Mouse (Mus musculus) forebrain, postnatal 0 days (tissue): ENCODE measurements around the gene Ube2g2. TPM values are rescaled to one million over a fixed set of nuclear protein-coding genes. Genes with fewer than 3 reads are reported as not detected.
A peak's percentile ranks its signal among the peaks of the same experiment; 100 is the strongest.

ENCODE experiments used
- ATAC-seq: fragments of 200-750 bp; cut with Nextera tagmentation; 2 replicates; pipeline ENCODE4 v1.8.0; 2017; ENCODE audit warnings: mild to moderate bottlenecking, moderate library complexity
- DNase-seq: peaks from one replicate; pipeline ENCODE4 v3.0.0-alpha.2; 2015
- H3K27ac ChIP-seq: fragments of 300-500 bp; sonication (generic); 2 replicates; pipeline ENCODE4 v1.5.1; 2014; ENCODE audit warnings: low read depth, mild to moderate bottlenecking, antibody characterized with exemption, low read length, moderate library complexity, mixed read lengths
- H3K27me3 ChIP-seq: fragments of 300-500 bp; sonication (generic); 2 replicates; pipeline ENCODE4 v1.6.1; 2014; ENCODE audit warnings: mild to moderate bottlenecking, low read length, mixed read lengths; ENCODE audit not compliant: insufficient read depth
- H3K36me3 ChIP-seq: fragments of 300-500 bp; sonication (generic); 2 replicates; pipeline ENCODE4 v1.6.1; 2014; ENCODE audit warnings: mild to moderate bottlenecking, moderate library complexity; ENCODE audit not compliant: insufficient read depth
- H3K4me1 ChIP-seq: fragments of 300-500 bp; sonication (generic); 2 replicates; pipeline ENCODE4 v1.6.1; 2014; ENCODE audit warnings: antibody characterized with exemption; ENCODE audit not compliant: insufficient read depth
- H3K4me2 ChIP-seq: fragments of 300-500 bp; sonication (generic); 2 replicates; pipeline ENCODE4 v1.6.1; 2014; ENCODE audit warnings: low read depth, mild to moderate bottlenecking, moderate library complexity
- H3K4me3 ChIP-seq: fragments of 300-500 bp; sonication (generic); 2 replicates; pipeline ENCODE4 v1.5.1; 2014; ENCODE audit warnings: low read depth, low read length, mixed read lengths
- H3K9ac ChIP-seq: fragments of 300-500 bp; sonication (generic); 2 replicates; pipeline ENCODE4 v1.6.1; 2014; ENCODE audit warnings: mild to moderate bottlenecking
- H3K9me3 ChIP-seq: fragments of 300-500 bp; sonication (generic); 2 replicates; pipeline ENCODE4 v1.6.1; 2016; ENCODE audit warnings: low read length
- CTCF ChIP-seq: sonication (generic); IDR thresholded peaks from 2 replicates; pipeline ENCODE4 v1.5.1; 2016; ENCODE audit warnings: antibody characterized with exemption, control low read depth, low read depth
- whole genome bisulfite sequencing: fragments of 180-500 bp; shearing (Covaris S2); extraction: QIAGEN DNeasy Blood & Tissue Kit; methylation state at CpG from one replicate; pipeline ENCODE4 v1.1.7; 2014; 5-methylcytosine and 5-hydroxymethylcytosine counted together
- polyA plus RNA-seq: library from polyadenylated mRNA; unstranded; fragments of >200 nt; fragmentation: Nextera tagmentation; extraction: Ambion mirVana; gene quantifications from 2 replicates; pipeline ENCODE4 v1.2.1, GENCODE M21; 2015
- total RNA-seq: library from RNA; depleted of rRNA; stranded (reverse); fragments of >200 nt; gene quantifications from 2 replicates; pipeline ENCODE4 v1.2.3, GENCODE M21; 2014

Ube2g2 gene
- total and polyA plus RNA-seq, 2 experiments from 2014 or later, result 45.3 to 74.9 TPM

DNA sequence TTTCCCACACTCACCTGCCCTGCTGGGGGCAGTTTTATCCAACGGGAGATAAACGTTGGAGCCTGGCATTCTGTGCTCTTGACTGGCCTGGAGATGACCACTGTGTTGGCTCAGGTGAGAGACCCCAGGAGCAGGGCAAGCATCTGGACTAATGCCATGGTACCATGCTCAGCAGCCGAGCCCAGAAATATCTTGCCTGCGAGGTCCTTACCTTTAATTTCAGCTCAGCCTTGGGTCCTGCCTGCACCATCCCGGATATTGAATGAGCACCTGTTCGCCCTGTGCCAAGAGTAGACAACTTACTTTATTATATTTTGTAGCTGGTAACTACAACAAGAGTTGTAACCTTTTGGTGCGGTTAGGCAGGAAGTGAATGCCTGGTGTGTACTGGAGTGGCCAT lies 15.2 kb upstream of the Ube2g2 start:
- Histone ChIP-seq H3K4me1 (peaks cover 8% of the 10 kb centered on the region; the same call in 1 of the 2 replicates), H3K27ac (peak overlapping the region; percentile 96), H3K9ac (peak overlapping the region; percentile 81), H3K36me3 (peaks cover 16% of the 10 kb centered on the region), H3K4me2 (peak overlapping the region; percentile 87), H3K27me3 (no peaks in the 10 kb centered on the region), H3K9me3 (no peaks in the 10 kb centered on the region), H3K4me3 (peak overlapping the region; percentile 55)
- DNase-seq (no peak), ATAC-seq (no peak)
- WGBS, result 42% methylated on average over 7 of the region's 7 CpGs
- 0 out of 2 replicates have a peak, but pooled peaks have one; percentile 0 for TF ChIP-seq CTCF

DNA sequence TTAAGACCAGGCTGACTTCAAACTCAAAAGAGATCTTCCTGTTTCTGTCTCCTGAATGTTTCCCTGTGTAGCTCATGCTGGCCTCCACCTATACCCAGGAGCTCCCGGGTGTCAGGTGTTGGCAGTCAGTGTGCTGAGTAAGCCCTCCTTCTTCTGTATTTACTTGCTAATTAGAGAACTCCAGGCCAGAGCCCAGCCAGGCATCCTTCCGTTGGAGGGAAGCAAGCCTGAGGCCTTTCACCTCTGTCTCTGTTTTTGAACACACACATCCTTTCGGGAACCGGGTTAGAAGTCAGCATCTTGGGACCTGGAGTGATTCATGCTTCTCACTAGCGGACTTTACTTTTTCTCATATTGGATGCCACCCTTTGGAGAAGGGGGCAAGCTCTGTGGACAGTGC lies 14.6 kb upstream of the Ube2g2 start:
- no peak overlapping the region for H3K27ac ChIP-seq
- WGBS, result 62% methylated on average over 5 of the region's 5 CpGs
- no peak overlapping the region for H3K9ac ChIP-seq
- peak overlapping the region; percentile 55; the same call in 1 of the 2 replicates for H3K4me3 ChIP-seq
- no peaks in the 10 kb centered on the region for H3K9me3 ChIP-seq
- H3K4me1 ChIP-seq, result peaks cover 8% of the 10 kb centered on the region; the same call in 1 of the 2 replicates
- peak overlapping the region; percentile 87 for H3K4me2 ChIP-seq
- no peak for TF ChIP-seq CTCF
- H3K27me3 ChIP-seq, result no peaks in the 10 kb centered on the region
- DNase-seq (no peak), ATAC-seq (no peak)
- H3K36me3 ChIP-seq, result peaks cover 18% of the 10 kb centered on the region

DNA sequence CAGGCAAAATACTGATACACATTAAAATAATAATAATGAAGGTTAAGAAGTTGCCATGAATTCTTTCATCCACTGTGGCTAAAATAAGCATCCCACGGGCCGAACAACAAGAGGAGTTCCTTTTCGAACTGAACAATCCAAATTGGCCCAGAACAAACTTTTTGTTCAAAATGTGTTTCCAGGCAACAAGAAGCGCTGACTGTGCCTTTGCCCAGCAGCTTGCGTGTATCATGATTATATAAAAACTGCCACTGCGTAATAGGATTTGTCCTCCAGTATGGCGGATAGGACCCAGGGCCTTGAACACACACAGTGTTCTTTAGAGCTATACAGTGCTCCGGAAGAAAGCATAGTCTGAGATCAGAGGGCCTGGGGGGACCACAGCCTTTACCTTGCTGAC lies 13.5 kb upstream of the Ube2g2 start:
- no peak overlapping the region for H3K27ac ChIP-seq
- no peak for DNase-seq
- no peak overlapping the region for H3K4me2 ChIP-seq
- WGBS, result 80% methylated on average over 8 of the region's 8 CpGs
- no peak overlapping the region for H3K4me3 ChIP-seq
- peaks cover 8% of the 10 kb centered on the region; the same call in 1 of the 2 replicates for H3K4me1 ChIP-seq
- H3K36me3 ChIP-seq, result peaks cover 27% of the 10 kb centered on the region
- no peak overlapping the region for H3K9ac ChIP-seq
- no peaks in the 10 kb centered on the region for H3K9me3 ChIP-seq
- TF ChIP-seq CTCF, result no peak
- no peaks in the 10 kb centered on the region for H3K27me3 ChIP-seq
- ATAC-seq, result no peak

DNA sequence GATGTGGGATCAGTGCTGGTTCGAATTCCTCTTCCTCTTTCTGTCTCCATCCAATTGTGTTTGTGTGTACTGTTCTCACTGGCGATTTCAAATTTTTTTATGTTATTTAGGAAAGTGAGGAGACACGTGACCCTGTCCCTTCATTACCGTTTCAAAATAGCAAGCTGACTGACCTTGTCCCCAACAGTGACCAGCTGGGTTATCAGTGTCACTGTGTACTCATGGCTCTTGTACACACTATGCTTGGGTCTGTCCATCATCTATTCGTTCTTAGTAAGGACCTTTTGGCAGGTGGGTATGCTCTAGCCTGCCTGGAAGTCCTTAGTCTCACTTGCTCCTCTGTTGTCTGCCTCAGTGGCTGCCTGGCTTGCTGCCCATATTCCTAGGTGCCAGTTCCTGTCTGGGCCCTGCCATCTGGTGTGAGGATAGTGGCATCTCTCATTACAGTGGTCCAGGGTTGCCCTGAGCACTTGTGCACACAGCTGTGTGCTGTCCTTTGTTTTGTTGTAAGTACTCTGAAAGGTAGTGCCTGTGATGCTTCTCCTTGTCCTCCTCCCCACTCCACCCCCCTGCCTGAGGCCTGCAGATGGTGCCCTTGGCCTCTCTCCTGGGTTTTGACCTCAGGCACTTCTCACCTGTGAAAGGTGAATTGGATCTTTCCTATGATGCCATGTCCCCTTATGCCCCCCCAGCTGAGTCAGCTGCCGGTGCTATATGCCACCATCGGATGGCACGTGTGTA lies 11.7 kb upstream of the Ube2g2 start:
- Histone ChIP-seq H3K9ac (no peak overlapping the region), H3K9me3 (no peaks in the 10 kb centered on the region), H3K27ac (no peak overlapping the region), H3K36me3 (peaks cover 42% of the 10 kb centered on the region), H3K4me2 (no peak overlapping the region), H3K4me1 (peaks cover 8% of the 10 kb centered on the region; the same call in 1 of the 2 replicates), H3K4me3 (no peak overlapping the region), H3K27me3 (no peaks in the 10 kb centered on the region)
- no peak for TF ChIP-seq CTCF
- ATAC-seq (no peak), DNase-seq (no peak)
- WGBS, result 85% methylated on average over 8 of the region's 8 CpGs

DNA sequence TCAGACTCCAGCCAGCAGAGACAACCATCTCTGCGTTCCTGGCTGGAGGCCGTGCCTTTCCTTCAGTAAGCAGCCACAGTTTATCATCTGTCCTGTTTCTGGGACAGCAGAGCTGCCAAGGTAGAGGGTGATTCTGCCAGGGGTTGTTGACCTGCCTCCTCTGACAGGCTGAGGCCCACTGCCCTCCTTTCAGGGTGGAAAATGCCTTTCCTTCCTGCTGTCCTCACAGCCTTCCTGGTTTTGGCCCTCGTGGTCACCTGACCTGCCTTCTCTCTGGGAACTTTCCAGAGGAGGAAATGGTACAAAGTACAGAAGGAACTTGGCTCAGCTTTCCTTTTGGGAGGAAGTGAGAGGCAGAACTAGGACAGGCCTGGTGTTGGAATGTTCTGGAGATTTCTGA lies 8.7 kb upstream of the Ube2g2 start:
- H3K27ac ChIP-seq, result no peak overlapping the region; the same call in 1 of the 2 replicates
- ATAC-seq (no peak), DNase-seq (no peak)
- H3K4me3 ChIP-seq, result no peak overlapping the region
- WGBS, result 90% methylated on average over 3 of the region's 3 CpGs
- no peak for TF ChIP-seq CTCF
- H3K9me3 ChIP-seq, result no peaks in the 10 kb centered on the region
- no peaks in the 10 kb centered on the region for H3K27me3 ChIP-seq
- H3K9ac ChIP-seq, result no peak overlapping the region
- H3K36me3 ChIP-seq, result peaks cover 70% of the 10 kb centered on the region
- no peak overlapping the region for H3K4me2 ChIP-seq
- H3K4me1 ChIP-seq, result no peaks in the 10 kb centered on the region

DNA sequence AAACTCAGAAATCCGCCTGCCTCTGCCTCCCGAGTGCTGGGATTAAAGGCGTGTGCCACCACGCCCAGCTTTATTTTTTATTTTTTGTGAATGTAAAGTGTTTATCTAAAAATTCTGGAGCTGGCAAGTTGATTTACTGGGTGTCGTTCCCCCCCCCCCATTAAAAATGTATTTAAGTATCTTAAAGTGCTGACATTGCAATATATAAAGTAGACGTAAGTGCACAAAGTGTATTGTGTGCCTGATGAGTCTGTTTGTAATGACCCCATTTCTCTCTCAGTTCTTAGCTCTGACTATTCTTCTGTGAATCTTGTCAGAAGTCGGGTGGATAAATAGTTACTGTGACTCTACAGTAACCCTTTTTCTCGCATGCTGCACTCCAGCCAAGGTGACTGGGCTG lies 6.4 kb upstream of the Ube2g2 start:
- WGBS, result 94% methylated on average over 8 of the region's 8 CpGs
- Histone ChIP-seq H3K4me3 (no peak overlapping the region), H3K4me1 (no peaks in the 10 kb centered on the region), H3K36me3 (peaks cover 68% of the 10 kb centered on the region), H3K9ac (no peak overlapping the region), H3K4me2 (no peak overlapping the region), H3K27ac (no peak overlapping the region), H3K9me3 (no peaks in the 10 kb centered on the region), H3K27me3 (no peaks in the 10 kb centered on the region)
- no peak for TF ChIP-seq CTCF
- no peak for DNase-seq
- no peak for ATAC-seq

DNA sequence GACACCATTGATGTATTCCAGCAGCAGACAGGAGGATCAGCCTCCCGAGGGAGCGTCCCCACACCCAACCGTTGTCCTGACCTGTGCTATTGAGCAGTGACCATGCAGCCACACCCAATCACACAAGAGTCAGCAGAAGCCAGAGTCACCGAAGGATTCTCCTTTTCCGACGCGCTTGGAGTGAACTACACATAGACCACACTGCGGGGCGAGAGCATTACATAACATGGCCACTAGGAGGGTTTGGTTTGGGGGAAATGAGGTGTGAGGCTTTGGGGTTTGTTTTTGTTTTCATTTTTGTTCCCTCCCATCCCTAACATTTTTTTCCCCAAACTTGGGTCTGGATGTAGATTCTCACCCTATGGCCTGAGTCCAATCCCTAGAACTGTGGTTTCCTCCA lies 5.9 kb upstream of the Ube2g2 start:
- H3K9ac ChIP-seq, result no peak overlapping the region
- H3K27ac ChIP-seq, result no peak overlapping the region
- DNase-seq (no peak), ATAC-seq (no peak)
- no peaks in the 10 kb centered on the region for H3K9me3 ChIP-seq
- H3K27me3 ChIP-seq, result no peaks in the 10 kb centered on the region
- H3K4me3 ChIP-seq, result no peak overlapping the region
- H3K4me2 ChIP-seq, result no peak overlapping the region
- H3K36me3 ChIP-seq, result peaks cover 63% of the 10 kb centered on the region
- H3K4me1 ChIP-seq, result no peaks in the 10 kb centered on the region
- peak; percentile 20; the same call in 1 of the 2 replicates for TF ChIP-seq CTCF
- 96% methylated on average over 9 of the region's 9 CpGs for WGBS
